Mouse (Mus musculus) myocyte (in vitro differentiated cells): Measurements from ENCODE around the gene Pax5. TPM values are rescaled to one million over a fixed set of nuclear protein-coding genes. Genes with fewer than 3 reads are reported as not detected.

Experiments
- H3K27me3 ChIP-seq: one replicate; pipeline ENCODE4 v1.6.1; 2011; ENCODE audit not compliant: control insufficient read depth, insufficient read depth, insufficient read length
- H3K36me3 ChIP-seq: one replicate; pipeline ENCODE4 v1.6.1; 2011; ENCODE audit not compliant: control insufficient read depth, insufficient read depth
- H3K4me2 ChIP-seq: one replicate; pipeline ENCODE4 v1.6.1; 2011; ENCODE audit warnings: low read depth, control low read depth
- H3K4me3 ChIP-seq: one replicate; pipeline ENCODE4 v1.5.1; 2011; ENCODE audit warnings: mild to moderate bottlenecking, control low read depth, moderate library complexity
- H3K79me2 ChIP-seq: one replicate; pipeline ENCODE4 v1.6.1; 2011; ENCODE audit not compliant: control insufficient read depth, insufficient read depth
- H3ac ChIP-seq: one replicate; pipeline ENCODE4 v1.6.1; 2011; ENCODE audit not compliant: control insufficient read depth, insufficient read length
- CEBPB ChIP-seq: IDR thresholded peaks from 2 replicates; pipeline ENCODE4 v1.6.1; 2011; ENCODE audit warnings: mild to moderate bottlenecking, moderate library complexity; ENCODE audit not compliant: poor library complexity, insufficient read depth, severe bottlenecking
- E2F4 ChIP-seq: IDR thresholded peaks from one replicate; pipeline ENCODE4 v1.6.1; 2011; ENCODE audit warnings: mild to moderate bottlenecking, control low read depth, moderate library complexity; ENCODE audit not compliant: insufficient read depth
- MAX ChIP-seq: IDR thresholded peaks from one replicate; pipeline ENCODE4 v1.6.1; 2011; ENCODE audit warnings: low read depth, mild to moderate bottlenecking, control low read depth
- MYOD1 ChIP-seq, 3 experiments: IDR thresholded peaks; one replicate each; pipeline ENCODE4 v1.6.1; 2011; ENCODE audit warnings: control low read depth in 2 of 3, low read depth in 2 of 3, mild to moderate bottlenecking in 2 of 3, moderate library complexity in 1 of 3; ENCODE audit not compliant: insufficient read length in 2 of 3, control insufficient read depth in 1 of 3
- MYOG ChIP-seq, 3 experiments: IDR thresholded peaks; one replicate each; pipeline ENCODE4 v1.6.1; 2011; ENCODE audit warnings: control low read depth in 2 of 3, low read depth in 2 of 3, mild to moderate bottlenecking in 2 of 3; ENCODE audit not compliant: insufficient read length in 2 of 3, control insufficient read depth in 1 of 3, insufficient read depth in 1 of 3
- POLR2A ChIP-seq: IDR thresholded peaks from one replicate; pipeline ENCODE4 v1.6.1; 2011; ENCODE audit warnings: low read depth, mild to moderate bottlenecking, control low read depth, moderate library complexity; ENCODE audit not compliant: insufficient read length
- POLR2AphosphoS2 ChIP-seq: IDR thresholded peaks from one replicate; pipeline ENCODE4 v1.6.1; 2011; ENCODE audit warnings: low read depth, control low read depth; ENCODE audit not compliant: insufficient read length
- REST ChIP-seq: IDR thresholded peaks from one replicate; pipeline ENCODE4 v1.6.1; 2011; ENCODE audit warnings: mild to moderate bottlenecking, control low read depth, moderate library complexity; ENCODE audit not compliant: insufficient read depth, insufficient read length
- SRF ChIP-seq: IDR thresholded peaks from one replicate; pipeline ENCODE4 v1.6.1; 2011; ENCODE audit warnings: low read depth; ENCODE audit not compliant: control insufficient read depth, insufficient read length
- TCF12 ChIP-seq: IDR thresholded peaks from one replicate; pipeline ENCODE4 v1.6.1; 2011; ENCODE audit warnings: mild to moderate bottlenecking, control low read depth; ENCODE audit not compliant: poor library complexity, insufficient read depth, severe bottlenecking
- TCF3 ChIP-seq: IDR thresholded peaks from one replicate; pipeline ENCODE4 v1.6.1; 2011; ENCODE audit warnings: low read depth, control low read depth; ENCODE audit not compliant: insufficient read length
- USF1 ChIP-seq: IDR thresholded peaks from one replicate; pipeline ENCODE4 v1.6.1; 2011; ENCODE audit warnings: low read depth, mild to moderate bottlenecking, control low read depth, moderate library complexity
- polyA plus RNA-seq: library from polyadenylated mRNA; unstranded; fragments of >200 nt; fragmentation: generic; extraction: Trizol; gene quantifications from one replicate; pipeline ENCODE4 v1.2.1, GENCODE M21; 2012; ENCODE audit warnings: missing spikeins

Gene Pax5
- polyA plus RNA-seq, 1 experiment = 0.01 TPM

DNA sequence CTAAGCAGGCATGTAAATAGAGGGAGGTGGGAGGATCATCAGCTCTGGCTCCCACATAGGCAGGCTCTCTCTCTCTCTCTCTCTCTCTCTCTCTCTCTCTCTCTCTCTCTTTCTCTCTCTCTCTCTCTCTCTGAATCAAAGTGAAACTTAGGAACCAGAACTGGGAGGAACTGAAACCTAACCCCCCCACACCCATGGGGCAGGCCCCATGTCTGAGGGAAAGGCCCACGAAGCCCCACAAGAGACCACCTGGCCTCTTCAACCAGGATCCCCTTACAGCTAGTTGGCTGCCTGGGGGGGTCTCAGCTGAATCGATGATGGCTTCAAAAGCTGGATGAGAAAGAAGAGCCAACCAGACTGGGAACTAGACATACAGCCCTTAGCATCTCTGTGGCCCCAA, 39.3 kb downstream of the Pax5 start:
- no peak overlapping the region for H3K4me3 ChIP-seq
- H3K79me2 ChIP-seq = no peaks in the 10 kb centered on the region
- no peak overlapping the region for H3K4me2 ChIP-seq
- no peaks in the 10 kb centered on the region for H3K36me3 ChIP-seq
- H3ac ChIP-seq = no peak overlapping the region
- peaks cover 19% of the 10 kb centered on the region for H3K27me3 ChIP-seq
- TF ChIP-seq POLR2AphosphoS2 (no peak), MYOG (IDR thresholded peaks at IDR 0.05; ENCODE audit: control insufficient read depth in 1 of 3, insufficient read depth in 1 of 3, insufficient read length in 2 of 3, low read depth in 2 of 3) (no peak), CEBPB (no peak), TCF3 (no peak), TCF12 (no peak), REST (no peak), POLR2A (no peak), E2F4 (no peak), MAX (no peak), MYOD1 (IDR thresholded peaks at IDR 0.05; ENCODE audit: control insufficient read depth in 1 of 3, insufficient read length in 2 of 3, low read depth in 2 of 3) (no peak), SRF (no peak), USF1 (no peak)

DNA sequence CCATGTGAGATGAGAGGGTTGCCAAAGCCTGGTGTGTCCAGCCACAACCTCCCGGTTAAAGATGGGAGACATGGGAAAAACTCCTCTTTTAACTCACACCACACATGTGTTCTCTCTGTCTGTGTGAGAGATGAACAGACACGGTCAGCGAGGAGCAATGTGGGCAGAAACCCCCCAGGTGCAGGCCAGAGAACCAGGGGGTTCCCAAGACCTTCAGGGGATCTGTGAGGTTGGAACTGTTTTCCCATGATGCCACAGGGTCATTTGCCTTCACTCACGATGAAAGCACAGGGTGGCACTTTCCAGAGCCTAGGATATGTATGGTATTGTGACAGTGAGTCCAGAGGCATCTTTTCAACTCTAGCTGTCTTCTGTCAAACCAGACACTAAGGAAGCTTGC, 39.9 kb downstream of the Pax5 start:
- TF ChIP-seq SRF = no peak
- TF ChIP-seq MYOD1 (IDR thresholded peaks at IDR 0.05; ENCODE audit: control insufficient read depth in 1 of 3, insufficient read length in 2 of 3, low read depth in 2 of 3) = no peak
- no peak for TF ChIP-seq TCF3
- no peak for TF ChIP-seq TCF12
- H3ac ChIP-seq = no peak overlapping the region
- peaks cover 26% of the 10 kb centered on the region for H3K27me3 ChIP-seq
- H3K4me2 ChIP-seq = no peak overlapping the region
- no peaks in the 10 kb centered on the region for H3K36me3 ChIP-seq
- no peak overlapping the region for H3K4me3 ChIP-seq
- H3K79me2 ChIP-seq = no peaks in the 10 kb centered on the region

DNA sequence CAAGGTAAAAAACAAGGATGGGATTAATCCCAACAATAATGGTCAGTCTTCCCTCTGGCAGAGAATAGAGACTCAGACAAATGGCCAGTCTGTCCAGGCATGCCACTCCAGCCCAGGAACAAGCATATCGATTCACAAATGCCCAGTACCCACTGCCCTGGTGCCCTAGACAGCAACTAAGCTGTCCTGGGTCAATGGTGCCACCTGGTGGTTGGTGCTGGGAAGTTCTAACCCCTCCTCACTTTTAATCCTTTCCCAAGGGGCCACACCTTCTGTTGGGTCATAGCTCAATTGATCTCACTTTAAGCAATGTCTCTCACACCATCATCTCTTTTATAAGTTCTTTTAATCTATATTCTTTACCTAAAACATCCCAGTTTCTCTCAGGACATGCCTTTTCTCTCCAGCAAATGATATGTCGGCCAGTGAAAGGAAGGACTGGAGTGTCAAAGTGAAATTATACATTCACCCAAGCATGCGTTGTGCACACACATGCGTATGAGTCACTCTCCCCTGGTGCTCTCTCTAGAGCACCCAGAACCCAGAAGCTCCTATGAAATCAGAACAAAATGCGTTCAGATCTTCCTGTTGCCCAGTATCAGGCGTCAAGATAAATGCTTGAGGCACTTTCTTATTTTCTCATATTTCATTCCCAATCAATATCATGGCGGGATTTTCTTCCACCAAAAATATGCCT, 40.7 kb downstream of the Pax5 start:
- peaks cover 33% of the 10 kb centered on the region for H3K27me3 ChIP-seq
- H3K4me3 ChIP-seq = no peak overlapping the region
- no peaks in the 10 kb centered on the region for H3K36me3 ChIP-seq
- TF ChIP-seq POLR2AphosphoS2 (no peak), TCF12 (no peak), USF1 (no peak), MAX (no peak), MYOD1 (IDR thresholded peaks at IDR 0.05; ENCODE audit: control insufficient read depth in 1 of 3, insufficient read length in 2 of 3, low read depth in 2 of 3) (no peak), POLR2A (no peak)
- H3K79me2 ChIP-seq = no peaks in the 10 kb centered on the region
- H3K4me2 ChIP-seq = no peak overlapping the region
- H3ac ChIP-seq = no peak overlapping the region

DNA sequence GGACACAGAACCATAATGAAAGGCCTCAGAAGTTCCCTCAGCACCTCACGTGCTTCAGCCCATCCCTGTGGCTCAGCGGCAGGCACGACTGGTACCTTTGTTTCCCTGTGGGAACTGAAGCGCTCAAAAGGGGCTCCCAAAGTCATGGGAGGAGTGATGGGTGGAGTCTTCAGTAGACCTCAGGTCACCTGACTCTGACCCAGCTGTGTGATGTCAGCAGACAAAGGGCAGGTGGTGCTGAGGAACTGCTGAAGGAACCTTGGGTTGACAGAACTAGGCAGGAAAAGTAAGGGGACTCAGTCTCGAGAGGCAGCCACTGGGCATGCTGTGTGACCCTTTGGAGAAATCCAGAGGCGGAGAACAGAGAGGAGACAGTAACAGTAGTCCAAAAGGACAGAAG, 41.7 kb downstream of the Pax5 start:
- H3K79me2 ChIP-seq = no peaks in the 10 kb centered on the region
- no peak overlapping the region for H3ac ChIP-seq
- H3K4me2 ChIP-seq = no peak overlapping the region
- H3K36me3 ChIP-seq = no peaks in the 10 kb centered on the region
- no peak for TF ChIP-seq CEBPB
- TF ChIP-seq MYOG (IDR thresholded peaks at IDR 0.05; ENCODE audit: control insufficient read depth in 1 of 3, insufficient read depth in 1 of 3, insufficient read length in 2 of 3, low read depth in 2 of 3) = no peak
- no peak for TF ChIP-seq E2F4
- no peak for TF ChIP-seq REST
- H3K4me3 ChIP-seq = no peak overlapping the region
- peaks cover 41% of the 10 kb centered on the region for H3K27me3 ChIP-seq

DNA sequence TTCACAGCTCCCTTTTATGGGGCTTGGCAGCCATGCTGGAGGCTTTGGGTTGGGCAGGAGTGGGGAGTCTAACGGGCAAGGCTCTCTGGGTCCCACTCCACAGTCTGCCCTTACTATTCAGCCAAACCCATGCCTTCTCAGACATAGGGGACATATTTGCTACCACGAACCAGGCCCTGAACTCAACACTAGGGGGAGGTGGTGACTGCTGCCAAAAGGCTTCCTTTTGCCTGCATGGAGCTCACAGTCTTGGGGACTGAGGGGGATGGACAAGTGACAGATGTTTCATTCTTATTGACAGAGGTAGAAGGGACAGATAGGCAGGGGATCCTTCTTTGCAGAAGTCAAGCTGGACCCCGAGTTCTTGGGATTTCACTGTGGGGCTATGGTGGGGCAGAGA, 42.1 kb downstream of the Pax5 start:
- no peak overlapping the region for H3K4me2 ChIP-seq
- H3ac ChIP-seq = no peak overlapping the region
- no peaks in the 10 kb centered on the region for H3K79me2 ChIP-seq
- H3K27me3 ChIP-seq = peaks cover 42% of the 10 kb centered on the region
- TF ChIP-seq CEBPB (no peak), USF1 (no peak), MYOG (IDR thresholded peaks at IDR 0.05; ENCODE audit: control insufficient read depth in 1 of 3, insufficient read depth in 1 of 3, insufficient read length in 2 of 3, low read depth in 2 of 3) (no peak), MAX (no peak), REST (no peak)
- no peaks in the 10 kb centered on the region for H3K36me3 ChIP-seq
- no peak overlapping the region for H3K4me3 ChIP-seq

DNA sequence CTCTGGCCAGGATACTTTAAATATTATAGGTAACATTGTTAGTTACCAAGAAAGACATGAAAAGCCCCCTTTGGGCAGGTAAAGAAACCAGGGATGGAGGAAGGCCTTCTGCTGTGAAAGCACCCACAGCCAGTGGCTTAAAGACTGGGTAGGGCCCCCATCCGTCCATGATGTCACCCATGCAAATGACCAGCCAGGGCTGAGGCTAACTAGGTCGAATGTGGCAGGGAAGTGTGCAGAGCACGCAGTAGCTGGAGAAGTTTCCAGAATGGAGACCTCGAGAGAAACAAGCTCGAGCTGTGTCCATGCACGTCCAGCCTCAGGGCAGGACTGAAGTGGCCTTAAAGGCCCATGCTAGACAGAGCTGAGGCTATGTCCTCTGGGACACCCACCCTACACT, 42.9 kb downstream of the Pax5 start:
- Histone ChIP-seq H3K79me2 (no peaks in the 10 kb centered on the region), H3K36me3 (no peaks in the 10 kb centered on the region), H3K4me2 (no peak overlapping the region), H3K4me3 (no peak overlapping the region), H3ac (no peak overlapping the region), H3K27me3 (peaks cover 49% of the 10 kb centered on the region)
- TF ChIP-seq REST = no peak
- no peak for TF ChIP-seq MAX
- TF ChIP-seq MYOG (IDR thresholded peaks at IDR 0.05; ENCODE audit: control insufficient read depth in 1 of 3, insufficient read depth in 1 of 3, insufficient read length in 2 of 3, low read depth in 2 of 3) = no peak
- TF ChIP-seq E2F4 = no peak
- no peak for TF ChIP-seq POLR2A
- TF ChIP-seq USF1 = no peak
- TF ChIP-seq CEBPB = no peak
- TF ChIP-seq TCF12 = no peak
- no peak for TF ChIP-seq POLR2AphosphoS2
